Mouse (Mus musculus): Measurements from ENCODE around the gene Syt3.
A peak's percentile ranks its signal among the peaks of the same experiment; 100 is the strongest.

Gene Syt3

GRCm38 (mm10) chr7:44357531-44357930 is 26.4 kb upstream of the Syt3 start:
- DNase-seq: no peak

- DNase-seq: no peak
Observed at GRCm38 (mm10) chr7:44358012-44358411, 25.9 kb upstream of the Syt3 start.

- no peak for DNase-seq
Observed at GRCm38 (mm10) chr7:44358886-44359654, 24.8 kb upstream of the Syt3 start.

GRCm38 (mm10) chr7:44359908-44360672 is 23.8 kb upstream of the Syt3 start:
- peak; percentile 95 for DNase-seq

GRCm38 (mm10) chr7:44360792-44361301 is 23.1 kb upstream of the Syt3 start:
- DNase-seq: no peak

- no peak for DNase-seq
Observed at GRCm38 (mm10) chr7:44372678-44373077, 11.2 kb upstream of the Syt3 start.

- DNase-seq: no peak
Observed at GRCm38 (mm10) chr7:44373460-44373859, 10.4 kb upstream of the Syt3 start.

GRCm38 (mm10) chr7:44373889-44374652 is 9.8 kb upstream of the Syt3 start:
- peak; percentile 94 for DNase-seq

GRCm38 (mm10) chr7:44374756-44375155 is 9.1 kb upstream of the Syt3 start:
- no peak for DNase-seq

GRCm38 (mm10) chr7:44375207-44375606 is 8.7 kb upstream of the Syt3 start:
- DNase-seq: no peak

- DNase-seq: no peak
Observed at GRCm38 (mm10) chr7:44375793-44376192, 8.1 kb upstream of the Syt3 start.

GRCm38 (mm10) chr7:44378290-44378689 is 5.6 kb upstream of the Syt3 start:
- peak; percentile 72 for DNase-seq

GRCm38 (mm10) chr7:44382541-44382940 is 1.4 kb upstream of the Syt3 start:
- no peak for DNase-seq

- no peak for DNase-seq
Observed at GRCm38 (mm10) chr7:44384716-44385059, 786 bp downstream of the Syt3 start.

GRCm38 (mm10) chr7:44385720-44386119 is 1.8 kb downstream of the Syt3 start, which contains the start of gene 1700008O03Rik:
1700008O03Rik (minus strand) TSS chr7:44385820.
- no peak for DNase-seq

- no peak for DNase-seq
Observed at GRCm38 (mm10) chr7:44391831-44392230, 7.9 kb downstream of the Syt3 start.

- no peak for DNase-seq
Observed at GRCm38 (mm10) chr7:44392341-44392740, 8.4 kb downstream of the Syt3 start.

- DNase-seq: no peak
Observed at GRCm38 (mm10) chr7:44393284-44393683, 9.4 kb downstream of the Syt3 start.

GRCm38 (mm10) chr7:44398570-44398969 is 14.7 kb downstream of the Syt3 start:
- peak; percentile 61 for DNase-seq

- no peak for DNase-seq
Observed at GRCm38 (mm10) chr7:44401673-44402072, 17.8 kb downstream of the Syt3 start.

- DNase-seq: peak; percentile 94
Observed at GRCm38 (mm10) chr7:44405346-44406014, 21.6 kb downstream of the Syt3 start.

- no peak for DNase-seq
Observed at GRCm38 (mm10) chr7:44406015-44406355, 22.1 kb downstream of the Syt3 start.

- no peak for DNase-seq
Observed at GRCm38 (mm10) chr7:44411144-44411543, 27.2 kb downstream of the Syt3 start.

Measured in kidney, postnatal 14 days (tissue).